Comparison of ENCODE assay signal across 8 mouse cellular contexts in the genomic region with DNA sequence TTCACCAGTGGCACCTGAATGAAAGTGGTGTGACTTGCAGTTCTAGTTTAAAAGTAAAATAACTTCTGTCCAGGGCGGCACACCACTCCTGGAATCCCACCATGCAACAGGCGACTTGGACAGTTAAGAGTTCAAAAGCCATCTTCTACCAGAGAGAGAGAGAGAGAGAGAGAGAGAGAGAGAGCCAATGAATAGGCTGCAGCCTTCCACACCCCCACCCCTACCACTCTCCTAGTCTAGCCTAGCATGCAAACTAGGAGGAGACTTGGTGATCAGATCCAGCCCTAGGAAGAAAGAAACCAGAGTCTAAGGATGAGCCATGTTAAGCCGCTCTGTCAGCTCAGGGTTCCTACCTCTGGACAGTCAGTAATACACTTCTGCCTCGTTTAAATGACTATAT. TPM values are rescaled to one million over a fixed set of nuclear protein-coding genes. Genes with fewer than 3 reads are reported as not detected.
DNase-seq lines count a peak whose midpoint lies in the region; ATAC-seq lines count a peak whose summit lies in the region.

No protein-coding gene starts in this region.

- no peaks in the 10 kb centered on the region for H3K27me3 ChIP-seq in heart, embryonic 13.5 days (replicated peaks)
- no peaks in the 10 kb centered on the region for H3K27me3 ChIP-seq in hindbrain, embryonic 10.5 days (ENCODE audit: insufficient read depth, poor library complexity, severe bottlenecking)
- no peaks in the 10 kb centered on the region for H3K27me3 ChIP-seq in midbrain, embryonic 12.5 days

- WGBS in heart, embryonic 13.5 days = 34% methylated on average over 4 of the region's 4 CpGs
- WGBS in hindbrain, embryonic 10.5 days = 40% methylated on average over 4 of the region's 4 CpGs
- 45% methylated on average over 4 of the region's 4 CpGs for WGBS in midbrain, embryonic 12.5 days

- intact Hi-C loops in heart, postnatal 14 days (cut with DNase I) = no loop called here
- intact Hi-C loops in gastrocnemius, postnatal 14 days (cut with DNase I; ENCODE audit: low total_unique reads) = loop anchor here (10.0 kb wide), 1 partner anchor 212 kb away; no protein-coding TSS in a partner anchor

- H3K4me2 ChIP-seq in heart, embryonic 13.5 days = peak overlapping the region; percentile 80
- peak overlapping the region; percentile 63 for H3K4me2 ChIP-seq in midbrain, embryonic 12.5 days (replicated peaks)

- peak overlapping the region; percentile 92 for H3K27ac ChIP-seq in heart, embryonic 13.5 days (replicated peaks)
- peak overlapping the region; percentile 85; the same call in 1 of the 2 replicates for H3K27ac ChIP-seq in hindbrain, embryonic 10.5 days
- no peak overlapping the region for H3K27ac ChIP-seq in midbrain, embryonic 12.5 days (replicated peaks)

- H3K9ac ChIP-seq in heart, embryonic 13.5 days = peak overlapping the region; percentile 85
- H3K9ac ChIP-seq in midbrain, embryonic 12.5 days (replicated peaks) = no peak overlapping the region

- H3K4me3 ChIP-seq in heart, embryonic 13.5 days = peak overlapping the region; percentile 57
- peak overlapping the region; percentile 64 for H3K4me3 ChIP-seq in hindbrain, embryonic 10.5 days
- H3K4me3 ChIP-seq in midbrain, embryonic 12.5 days = no peak overlapping the region

- H3K4me1 ChIP-seq in heart, embryonic 13.5 days = peaks cover 20% of the 10 kb centered on the region
- H3K4me1 ChIP-seq in hindbrain, embryonic 10.5 days (replicated peaks) = peaks cover 18% of the 10 kb centered on the region; the same call in 1 of the 2 replicates
- peaks cover 19% of the 10 kb centered on the region for H3K4me1 ChIP-seq in midbrain, embryonic 12.5 days

- H3K36me3 ChIP-seq in heart, embryonic 13.5 days = no peaks in the 10 kb centered on the region
- no peaks in the 10 kb centered on the region for H3K36me3 ChIP-seq in hindbrain, embryonic 10.5 days
- H3K36me3 ChIP-seq in midbrain, embryonic 12.5 days = no peaks in the 10 kb centered on the region

- H3K9me3 ChIP-seq in heart, embryonic 13.5 days = no peaks in the 10 kb centered on the region
- no peaks in the 10 kb centered on the region for H3K9me3 ChIP-seq in hindbrain, embryonic 10.5 days
- no peaks in the 10 kb centered on the region for H3K9me3 ChIP-seq in midbrain, embryonic 12.5 days

- no peak for DNase-seq in heart, postnatal 14 days
- peak; percentile 73 for DNase-seq in MEL-GATA-1-ER (ENCODE audit: extremely low read depth, low read depth)
- peak; percentile 10 for DNase-seq in hindbrain, embryonic 10.5 days (ENCODE audit: low spot score)
- no peak for DNase-seq in left cerebral cortex, adult 18-20 months (ENCODE audit: low spot score in 2 of 2)
- DNase-seq in gastrocnemius, postnatal 14 days = no peak
- no peak for DNase-seq in layer of hippocampus, postnatal 14 days (ENCODE audit: low spot score in 2 of 2)

- ATAC-seq in heart, embryonic 13.5 days (ENCODE audit: extremely low read depth, insufficient number of reproducible peaks, low FRiP score, low TSS enrichment) = no peak
- ATAC-seq in midbrain, embryonic 12.5 days (ENCODE audit: low FRiP score, low read depth) = no peak

RNA-seq across cellular contexts. Expression of a gene that starts 5.4 kb away (rescaled TPM):
- 56.4 and 64.7 TPM in 2 replicates for polyA plus RNA-seq in heart, embryonic 13.5 days (2015; fragmentation: Nextera tagmentation; extraction: Ambion mirVana)
- 10 to 100 TPM; 26.1 to 28.5 TPM for total RNA-seq in heart, postnatal 14 days (2021)
- polyA plus RNA-seq in hindbrain, embryonic 10.5 days (2016; fragmentation: Nextera tagmentation; extraction: Ambion mirVana) = 69.6 and 91.1 TPM in 2 replicates
- 95.2 and 101 TPM in 2 replicates for polyA plus RNA-seq in midbrain, embryonic 12.5 days (2016; fragmentation: Nextera tagmentation; extraction: Ambion mirVana)
- 10 to 100 TPM; 47.3 to 49.0 TPM for total RNA-seq in left cerebral cortex, adult 18-20 months (2021)
- total RNA-seq in gastrocnemius, postnatal 14 days (2021) = 10 to 100 TPM; 16.8 to 19.1 TPM
- 10 to 100 TPM; 41.5 to 43.0 TPM for total RNA-seq in layer of hippocampus, postnatal 14 days (2021)

RNA-seq across cellular contexts. Expression of a gene that starts 9.6 kb away (rescaled TPM):
- polyA plus RNA-seq in heart, embryonic 13.5 days (2015; fragmentation: Nextera tagmentation; extraction: Ambion mirVana) = 31.5 and 31.9 TPM in 2 replicates
- total RNA-seq in heart, postnatal 14 days (2021) = 10 to 100 TPM; 51.8 to 57.0 TPM
- polyA plus RNA-seq in hindbrain, embryonic 10.5 days (2016; fragmentation: Nextera tagmentation; extraction: Ambion mirVana) = 35.9 and 42.4 TPM in 2 replicates
- polyA plus RNA-seq in midbrain, embryonic 12.5 days (2016; fragmentation: Nextera tagmentation; extraction: Ambion mirVana) = 49.7 and 53.0 TPM in 2 replicates
- total RNA-seq in left cerebral cortex, adult 18-20 months (2021) = 10 to 100 TPM; 56.6 to 57.9 TPM
- 10 to 100 TPM; 29.7 to 36.3 TPM for total RNA-seq in gastrocnemius, postnatal 14 days (2021)
- total RNA-seq in layer of hippocampus, postnatal 14 days (2021) = 10 to 100 TPM; 52.7 to 54.7 TPM

RNA-seq across cellular contexts. Expression of a gene that starts 9.9 kb away (rescaled TPM):
- polyA plus RNA-seq in heart, embryonic 13.5 days (2015; fragmentation: Nextera tagmentation; extraction: Ambion mirVana) = 0.88 and 0.94 TPM in 2 replicates
- total RNA-seq in heart, postnatal 14 days (2021) = 1 to 10 TPM in 1 of 2 experiments, not detected in 1; 1.1 TPM
- polyA plus RNA-seq in hindbrain, embryonic 10.5 days (2016; fragmentation: Nextera tagmentation; extraction: Ambion mirVana) = 0.96 and 1.9 TPM in 2 replicates
- polyA plus RNA-seq in midbrain, embryonic 12.5 days (2016; fragmentation: Nextera tagmentation; extraction: Ambion mirVana) = 1.6 and 2.3 TPM in 2 replicates
- total RNA-seq in left cerebral cortex, adult 18-20 months (2021) = under 1 TPM; 0.65 to 0.80 TPM
- under 1 TPM in 1 of 2 experiments, not detected in 1; 0.37 TPM for total RNA-seq in gastrocnemius, postnatal 14 days (2021)
- 1 to 10 TPM in 1 of 2 experiments, under 1 TPM in 1; 0.58 to 1.1 TPM for total RNA-seq in layer of hippocampus, postnatal 14 days (2021)

Comparison
In these comparisons a context has a peak if more than half of its experiments do, and no peak if none do; other contexts are left out.
1. DNase-seq: peak in MEL-GATA-1-ER (single experiment) and hindbrain, embryonic 10.5 days (single experiment); none in heart, postnatal 14 days (0 of 2), left cerebral cortex, adult 18-20 months (0 of 2), gastrocnemius, postnatal 14 days (single experiment) and layer of hippocampus, postnatal 14 days (0 of 2).